Mouse (Mus musculus): ENCODE data around the gene Adamts14.

The Adamts14 gene

GRCm38 (mm10) chr10:61231756-61232155, 41.5 kb downstream of the Adamts14 start:
- no peak for DNase-seq

GRCm38 (mm10) chr10:61226784-61227396, 46.3 kb downstream of the Adamts14 start:
- no peak for DNase-seq

- no peak for DNase-seq
Measured at GRCm38 (mm10) chr10:61225694-61226093, 47.5 kb downstream of the Adamts14 start.

- no peak for DNase-seq
Measured at GRCm38 (mm10) chr10:61219318-61219717, 53.9 kb downstream of the Adamts14 start.

GRCm38 (mm10) chr10:61216163-61216562, 57.1 kb downstream of the Adamts14 start:
- DNase-seq, result no peak

GRCm38 (mm10) chr10:61215658-61216057, 57.6 kb downstream of the Adamts14 start:
- DNase-seq, result no peak

- no peak for DNase-seq
Measured at GRCm38 (mm10) chr10:61212817-61213216, 60.4 kb downstream of the Adamts14 start.

- DNase-seq, result peak; percentile 21
Measured at GRCm38 (mm10) chr10:61211743-61212142, 61.5 kb downstream of the Adamts14 start.

- DNase-seq, result no peak
Measured at GRCm38 (mm10) chr10:61211105-61211504, 62.1 kb downstream of the Adamts14 start.

GRCm38 (mm10) chr10:61208114-61208684, 65.0 kb downstream of the Adamts14 start:
- DNase-seq, result no peak

- no peak for DNase-seq
Measured at GRCm38 (mm10) chr10:61203930-61204329, 69.3 kb downstream of the Adamts14 start.

- DNase-seq, result no peak
Measured at GRCm38 (mm10) chr10:61201596-61202318, 71.5 kb downstream of the Adamts14 start.

GRCm38 (mm10) chr10:61200998-61201397, 72.2 kb downstream of the Adamts14 start:
- DNase-seq, result no peak

- DNase-seq, result no peak
Measured at GRCm38 (mm10) chr10:61200232-61200820, 72.9 kb downstream of the Adamts14 start.

- DNase-seq, result peak; percentile 51
Measured at GRCm38 (mm10) chr10:61199566-61200213, 73.5 kb downstream of the Adamts14 start.

- DNase-seq, result no peak
Measured at GRCm38 (mm10) chr10:61195718-61196291, 77.4 kb downstream of the Adamts14 start.

GRCm38 (mm10) chr10:61195216-61195615, 78.0 kb downstream of the Adamts14 start:
- no peak for DNase-seq

GRCm38 (mm10) chr10:61194611-61195010, 78.6 kb downstream of the Adamts14 start:
- DNase-seq, result no peak

- DNase-seq, result no peak
Measured at GRCm38 (mm10) chr10:61188010-61188409, 85.2 kb downstream of the Adamts14 start.

- DNase-seq, result no peak
Measured at GRCm38 (mm10) chr10:61187001-61187400, 86.2 kb downstream of the Adamts14 start.

- no peak for DNase-seq
Measured at GRCm38 (mm10) chr10:61179927-61180326, 93.3 kb downstream of the Adamts14 start.

GRCm38 (mm10) chr10:61178687-61179086, 94.6 kb downstream of the Adamts14 start:
- no peak for DNase-seq

- DNase-seq, result no peak
Measured at GRCm38 (mm10) chr10:61177751-61178150, 95.5 kb downstream of the Adamts14 start.

All from kidney, adult 11 months (tissue).